ENCODE assay signal across 8 mouse cellular contexts in the genomic region with DNA sequence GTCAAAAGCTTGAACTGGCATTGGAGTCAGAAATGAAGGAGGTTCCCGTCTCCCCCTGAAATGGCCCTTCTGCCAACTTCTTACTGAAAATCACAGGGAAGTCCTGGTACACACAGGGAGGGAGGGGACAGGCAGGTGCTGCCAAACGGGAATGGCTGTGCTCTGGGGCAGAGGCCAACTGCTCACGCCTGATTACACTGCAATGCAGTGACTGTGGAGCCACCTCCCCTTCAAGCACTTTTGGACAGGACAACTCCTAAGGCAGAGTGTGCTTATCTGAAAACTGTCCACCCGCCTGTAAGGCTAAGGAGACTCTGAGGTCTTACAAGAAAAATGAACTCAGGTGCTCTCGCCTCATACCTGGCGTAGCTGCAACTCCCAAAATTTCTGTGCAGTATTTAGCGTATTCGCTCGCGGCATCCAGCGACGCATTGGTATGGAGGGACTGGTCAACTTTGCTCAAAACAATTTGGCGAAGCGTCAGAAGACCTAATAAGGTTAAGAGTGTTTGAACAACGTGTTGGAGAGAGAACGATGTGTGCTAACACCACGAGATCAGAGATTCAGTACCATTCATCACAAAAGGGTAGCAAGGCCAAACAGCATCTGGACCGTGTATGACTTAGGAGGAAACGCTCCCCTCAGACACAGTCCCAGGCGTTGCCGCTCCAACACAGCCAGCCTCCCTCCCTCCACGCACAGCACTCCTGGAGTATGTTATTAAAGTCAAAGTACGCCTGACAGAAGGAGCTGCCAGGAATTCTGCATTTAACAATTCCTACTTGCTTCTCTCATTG.
DNase-seq lines count a peak whose midpoint lies in the region; ATAC-seq lines count a peak whose summit lies in the region.

No protein-coding gene starts in this region.

- H3K4me2 ChIP-seq in hindbrain, embryonic 13.5 days: no peak overlapping the region
- H3K4me2 ChIP-seq in hindbrain, embryonic 11.5 days (replicated peaks; ENCODE audit: low read depth, low read length): no peak overlapping the region

- DNase-seq in hindbrain, embryonic 11.5 days (ENCODE audit: low spot score): no peak
- DNase-seq in cerebellum, adult 11 months: peak; percentile 26
- peak; percentile 43 to 44 for DNase-seq in heart, adult 9 months (ENCODE audit: low spot score in 2 of 2)
- peak; percentile 75 for DNase-seq in kidney, postnatal 10 days
- no peak for DNase-seq in gastrocnemius, adult 18-20 months (ENCODE audit: low spot score)
- DNase-seq in gastrocnemius, postnatal 10 days: no peak

- 77% methylated on average over 23 of the region's 23 CpGs for WGBS in hindbrain, embryonic 13.5 days
- 78% methylated on average over 23 of the region's 23 CpGs for WGBS in hindbrain, embryonic 11.5 days

- H3K36me3 ChIP-seq in hindbrain, embryonic 13.5 days: peaks cover 26% of the 10 kb centered on the region
- no peaks in the 10 kb centered on the region for H3K36me3 ChIP-seq in hindbrain, embryonic 11.5 days (ENCODE audit: control insufficient read depth, insufficient read depth, low read length)

- ATAC-seq in hindbrain, embryonic 13.5 days (ENCODE audit: low FRiP score): peak; percentile 30; the same call in 1 of the 2 replicates
- ATAC-seq in hindbrain, embryonic 11.5 days (ENCODE audit: low FRiP score): no peak
- ATAC-seq in megakaryocyte-erythroid progenitor cell, adult 5-6 weeks (replicated peaks; ENCODE audit: low FRiP score, low TSS enrichment, poor library complexity, severe bottlenecking): peak; percentile 89

- H3K9ac ChIP-seq in hindbrain, embryonic 13.5 days: no peak overlapping the region
- H3K9ac ChIP-seq in hindbrain, embryonic 11.5 days (ENCODE audit: low read depth, low read length): no peak overlapping the region

- no peak overlapping the region for H3K4me3 ChIP-seq in hindbrain, embryonic 13.5 days
- no peak overlapping the region for H3K4me3 ChIP-seq in hindbrain, embryonic 11.5 days (ENCODE audit: low read depth, low read length)

- no peaks in the 10 kb centered on the region for H3K9me3 ChIP-seq in hindbrain, embryonic 13.5 days
- H3K9me3 ChIP-seq in hindbrain, embryonic 11.5 days (ENCODE audit: control insufficient read depth, low read length): no peaks in the 10 kb centered on the region

- H3K27me3 ChIP-seq in hindbrain, embryonic 13.5 days: no peaks in the 10 kb centered on the region
- H3K27me3 ChIP-seq in hindbrain, embryonic 11.5 days (ENCODE audit: control insufficient read depth, insufficient read depth, low read length): no peaks in the 10 kb centered on the region

- H3K4me1 ChIP-seq in hindbrain, embryonic 13.5 days (replicated peaks): peaks cover 42% of the 10 kb centered on the region
- H3K4me1 ChIP-seq in hindbrain, embryonic 11.5 days (replicated peaks; ENCODE audit: control insufficient read depth, insufficient read depth, low read length): no peaks in the 10 kb centered on the region

- H3K27ac ChIP-seq in hindbrain, embryonic 13.5 days: no peak overlapping the region
- no peak overlapping the region for H3K27ac ChIP-seq in hindbrain, embryonic 11.5 days (ENCODE audit: low read depth, low read length)

Comparison
In these comparisons a context has a peak if more than half of its experiments do, and no peak if none do; other contexts are left out.
1. DNase-seq: peak in cerebellum, adult 11 months (single experiment), heart, adult 9 months (2 of 2) and kidney, postnatal 10 days (single experiment); none in hindbrain, embryonic 11.5 days (single experiment), gastrocnemius, adult 18-20 months (single experiment) and gastrocnemius, postnatal 10 days (single experiment).